Comparison of ENCODE assay signal across 8 mouse cellular contexts in the genomic region with DNA sequence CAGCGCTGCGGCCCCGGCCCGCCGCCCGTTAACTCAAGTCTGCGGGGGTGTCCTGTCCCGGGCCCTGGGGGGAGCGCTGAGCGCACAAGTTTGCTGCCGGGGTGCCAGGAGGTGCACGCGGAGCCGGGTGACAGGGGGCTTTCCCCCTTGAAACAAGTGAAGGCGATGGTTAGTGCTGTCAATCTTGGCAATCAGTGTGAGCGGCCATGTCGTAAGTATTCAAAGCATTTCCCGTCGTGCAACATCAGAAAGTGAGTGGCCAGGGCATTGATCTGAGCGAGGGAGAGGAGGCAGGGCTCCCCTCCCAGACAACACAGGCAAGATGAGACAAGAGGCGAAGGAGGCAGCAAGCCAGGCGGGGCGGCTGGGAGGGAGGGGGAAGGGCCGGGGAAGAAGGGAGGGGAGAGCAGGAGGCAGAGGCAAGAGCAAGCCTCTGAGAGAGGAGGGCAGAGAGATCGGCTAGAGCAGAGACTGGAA. TPM values are rescaled to one million over a fixed set of nuclear protein-coding genes. Genes with fewer than 3 reads are reported as not detected.
DNase-seq lines count a peak whose midpoint lies in the region; ATAC-seq lines count a peak whose summit lies in the region.

No protein-coding gene starts in this region.

- peak; percentile 54; the same call in 1 of the 2 replicates for ATAC-seq in embryonic facial prominence, embryonic 13.5 days (ENCODE audit: insufficient number of reproducible peaks, insufficient read depth, low FRiP score, low TSS enrichment, low read depth)
- no peak for ATAC-seq in heart, embryonic 13.5 days (ENCODE audit: extremely low read depth, insufficient number of reproducible peaks, low FRiP score, low TSS enrichment)
- peak; percentile 33 for ATAC-seq in kidney, embryonic 15.5 days (replicated peaks; ENCODE audit: low FRiP score)
- peak; percentile 41 for ATAC-seq in lung, embryonic 15.5 days (ENCODE audit: borderline replicate concordance, extremely low read depth, low FRiP score, low TSS enrichment)
- no peak for ATAC-seq in inflammation-experienced regulatory T-cells, adult 6 months

- WGBS in embryonic facial prominence, embryonic 13.5 days, result under 1% methylated on average over 25 of the region's 25 CpGs
- 2% methylated on average over 25 of the region's 25 CpGs for WGBS in heart, embryonic 13.5 days
- under 1% methylated on average over 25 of the region's 25 CpGs for WGBS in kidney, embryonic 15.5 days
- under 1% methylated on average over 25 of the region's 25 CpGs for WGBS in lung, embryonic 15.5 days

- peak overlapping the region; percentile 82 for H3K9ac ChIP-seq in embryonic facial prominence, embryonic 13.5 days
- peak overlapping the region; percentile 90 for H3K9ac ChIP-seq in heart, embryonic 13.5 days
- peak overlapping the region; percentile 48 for H3K9ac ChIP-seq in kidney, embryonic 15.5 days
- peak overlapping the region; percentile 58 for H3K9ac ChIP-seq in lung, embryonic 15.5 days

- H3K27ac ChIP-seq in embryonic facial prominence, embryonic 13.5 days, result peak overlapping the region; percentile 94
- H3K27ac ChIP-seq in heart, embryonic 13.5 days (replicated peaks), result peak overlapping the region; percentile 94
- H3K27ac ChIP-seq in kidney, embryonic 15.5 days, result peak overlapping the region; percentile 74
- H3K27ac ChIP-seq in lung, embryonic 15.5 days, result peak overlapping the region; percentile 92

- DNase-seq in urinary bladder, adult 2 months (ENCODE audit: low spot score), result peak; percentile 40
- DNase-seq in urinary bladder, postnatal 10 days (ENCODE audit: low spot score), result no peak
- DNase-seq in right cerebral cortex, postnatal 4 days, result peak; percentile 65

- H3K9me3 ChIP-seq in embryonic facial prominence, embryonic 13.5 days, result no peaks in the 10 kb centered on the region
- H3K9me3 ChIP-seq in heart, embryonic 13.5 days, result no peaks in the 10 kb centered on the region
- H3K9me3 ChIP-seq in kidney, embryonic 15.5 days (replicated peaks), result no peaks in the 10 kb centered on the region
- no peaks in the 10 kb centered on the region for H3K9me3 ChIP-seq in lung, embryonic 15.5 days

- H3K27me3 ChIP-seq in embryonic facial prominence, embryonic 13.5 days, result peaks cover 84% of the 10 kb centered on the region
- H3K27me3 ChIP-seq in heart, embryonic 13.5 days (replicated peaks), result peaks cover 39% of the 10 kb centered on the region
- peaks cover 80% of the 10 kb centered on the region for H3K27me3 ChIP-seq in kidney, embryonic 15.5 days
- H3K27me3 ChIP-seq in lung, embryonic 15.5 days, result peaks cover 60% of the 10 kb centered on the region

- peak overlapping the region; percentile 62 for H3K4me3 ChIP-seq in embryonic facial prominence, embryonic 13.5 days
- peak overlapping the region; percentile 79 for H3K4me3 ChIP-seq in heart, embryonic 13.5 days
- peak overlapping the region; percentile 60 for H3K4me3 ChIP-seq in kidney, embryonic 15.5 days (replicated peaks)
- peak overlapping the region; percentile 60 for H3K4me3 ChIP-seq in lung, embryonic 15.5 days

- H3K4me2 ChIP-seq in embryonic facial prominence, embryonic 13.5 days, result peak overlapping the region; percentile 99
- peak overlapping the region; percentile 87 for H3K4me2 ChIP-seq in heart, embryonic 13.5 days
- peak overlapping the region; percentile 98 for H3K4me2 ChIP-seq in kidney, embryonic 15.5 days
- H3K4me2 ChIP-seq in lung, embryonic 15.5 days, result peak overlapping the region; percentile 98

- H3K36me3 ChIP-seq in embryonic facial prominence, embryonic 13.5 days, result no peaks in the 10 kb centered on the region
- H3K36me3 ChIP-seq in heart, embryonic 13.5 days, result no peaks in the 10 kb centered on the region
- no peaks in the 10 kb centered on the region for H3K36me3 ChIP-seq in kidney, embryonic 15.5 days
- H3K36me3 ChIP-seq in lung, embryonic 15.5 days, result no peaks in the 10 kb centered on the region

- H3K4me1 ChIP-seq in embryonic facial prominence, embryonic 13.5 days, result peaks cover 46% of the 10 kb centered on the region
- peaks cover 32% of the 10 kb centered on the region for H3K4me1 ChIP-seq in heart, embryonic 13.5 days
- peaks cover 58% of the 10 kb centered on the region for H3K4me1 ChIP-seq in kidney, embryonic 15.5 days
- H3K4me1 ChIP-seq in lung, embryonic 15.5 days, result peaks cover 35% of the 10 kb centered on the region

RNA-seq across cellular contexts. Expression of gene Sox6, which starts 4.3 kb away (rescaled TPM):
- 3.5 and 3.8 TPM in 2 replicates for polyA plus RNA-seq in urinary bladder, adult 2 months (2012; rRNA removed)
- polyA plus RNA-seq in embryonic facial prominence, embryonic 13.5 days (2015; fragmentation: Nextera tagmentation; extraction: Ambion mirVana), result 67.4 and 87.4 TPM in 2 replicates
- polyA plus RNA-seq in heart, embryonic 13.5 days (2015; fragmentation: Nextera tagmentation; extraction: Ambion mirVana), result 27.2 and 30.0 TPM in 2 replicates
- 20.2 and 23.0 TPM in 2 replicates for polyA plus RNA-seq in kidney, embryonic 15.5 days (2015; fragmentation: Nextera tagmentation; extraction: Ambion mirVana)
- polyA plus RNA-seq in lung, embryonic 15.5 days (2015; fragmentation: Nextera tagmentation; extraction: Ambion mirVana), result 23.1 and 24.1 TPM in 2 replicates
- not detected for polyA plus RNA-seq in inflammation-experienced regulatory T-cells, adult 6 months (2017; shearing (Covaris generic))

RNA-seq across cellular contexts. Expression of gene 1110004F10Rik, which starts 4.9 kb away (rescaled TPM):
- polyA plus RNA-seq in urinary bladder, adult 2 months (2012; rRNA removed), result 100 and 101 TPM in 2 replicates
- polyA plus RNA-seq in embryonic facial prominence, embryonic 13.5 days (2015; fragmentation: Nextera tagmentation; extraction: Ambion mirVana), result 308 and 317 TPM in 2 replicates
- polyA plus RNA-seq in heart, embryonic 13.5 days (2015; fragmentation: Nextera tagmentation; extraction: Ambion mirVana), result 156 and 180 TPM in 2 replicates
- polyA plus RNA-seq in kidney, embryonic 15.5 days (2015; fragmentation: Nextera tagmentation; extraction: Ambion mirVana), result 263 and 276 TPM in 2 replicates
- polyA plus RNA-seq in lung, embryonic 15.5 days (2015; fragmentation: Nextera tagmentation; extraction: Ambion mirVana), result 254 and 260 TPM in 2 replicates
- 100 to 1,000 TPM; 199 to 229 (median 218) TPM for polyA plus RNA-seq in inflammation-experienced regulatory T-cells, adult 6 months (2017; shearing (Covaris generic))

RNA-seq across cellular contexts. Expression of gene Gm4353, which starts 50.1 kb away (rescaled TPM):
- 1.0 and 1.3 TPM in 2 replicates for polyA plus RNA-seq in urinary bladder, adult 2 months (2012; rRNA removed)
- polyA plus RNA-seq in embryonic facial prominence, embryonic 13.5 days (2015; fragmentation: Nextera tagmentation; extraction: Ambion mirVana), result 1.7 and 2.9 TPM in 2 replicates
- 0.11 and 0.52 TPM in 2 replicates for polyA plus RNA-seq in heart, embryonic 13.5 days (2015; fragmentation: Nextera tagmentation; extraction: Ambion mirVana)
- 0.35 and 0.79 TPM in 2 replicates for polyA plus RNA-seq in kidney, embryonic 15.5 days (2015; fragmentation: Nextera tagmentation; extraction: Ambion mirVana)
- polyA plus RNA-seq in lung, embryonic 15.5 days (2015; fragmentation: Nextera tagmentation; extraction: Ambion mirVana), result 0.36 and 1.1 TPM in 2 replicates
- 1 to 10 TPM in 2 of 3 experiments, under 1 TPM in 1; 0.34 to 1.2 (median 1.2) TPM for polyA plus RNA-seq in inflammation-experienced regulatory T-cells, adult 6 months (2017; shearing (Covaris generic))

Comparison
In these comparisons a context has a peak if more than half of its experiments do, and no peak if none do; other contexts are left out.
1. ATAC-seq: peak in embryonic facial prominence, embryonic 13.5 days (single experiment), kidney, embryonic 15.5 days (single experiment) and lung, embryonic 15.5 days (single experiment); none in heart, embryonic 13.5 days (single experiment) and inflammation-experienced regulatory T-cells, adult 6 months (single experiment).
2. Peak in every context shown above with its lines, with median percentiles within 50 percentile points of each other: H3K27ac ChIP-seq, H3K4me2 ChIP-seq, H3K4me3 ChIP-seq and H3K9ac ChIP-seq.